Mouse (Mus musculus) kidney, postnatal 36 days (tissue): ENCODE measurements around the gene Rbfox1.

Source experiments
- DNase-seq, 2 experiments: peaks; one replicate each; pipeline ENCODE4 v3.0.0; 2021 to 2022; ENCODE audit warnings: mixed read lengths in 2 of 2

The Rbfox1 gene

GRCm38 (mm10) chr16:6840007-6840406, 954.9 kb downstream of the Rbfox1 start:
- no peak for DNase-seq

- DNase-seq = no peak
Observed at GRCm38 (mm10) chr16:6840461-6840860, 955.3 kb downstream of the Rbfox1 start.

GRCm38 (mm10) chr16:6842066-6842785, 957.1 kb downstream of the Rbfox1 start:
- no peak for DNase-seq

GRCm38 (mm10) chr16:6844659-6845058, 959.5 kb downstream of the Rbfox1 start:
- no peak for DNase-seq

GRCm38 (mm10) chr16:6851393-6851792, 966.2 kb downstream of the Rbfox1 start:
- no peak for DNase-seq

- DNase-seq = no peak
Observed at GRCm38 (mm10) chr16:6853796-6854195, 968.6 kb downstream of the Rbfox1 start.

GRCm38 (mm10) chr16:6861656-6862055, 976.5 kb downstream of the Rbfox1 start:
- DNase-seq = no peak

GRCm38 (mm10) chr16:6882683-6883430, 997.7 kb downstream of the Rbfox1 start:
- DNase-seq = no peak

GRCm38 (mm10) chr16:6883798-6884197, 998.6 kb downstream of the Rbfox1 start:
- no peak for DNase-seq

GRCm38 (mm10) chr16:6885617-6886016, 1000.5 kb downstream of the Rbfox1 start:
- DNase-seq = no peak

GRCm38 (mm10) chr16:6889221-6889620, 1004.1 kb downstream of the Rbfox1 start:
- no peak for DNase-seq

GRCm38 (mm10) chr16:6897734-6898133, 1012.6 kb downstream of the Rbfox1 start:
- peak in 1 of 2 experiments; percentile 2 for DNase-seq

- DNase-seq = peak in 1 of 2 experiments; percentile 11
Observed at GRCm38 (mm10) chr16:6900006-6900405, 1014.9 kb downstream of the Rbfox1 start.

- no peak for DNase-seq
Observed at GRCm38 (mm10) chr16:6904984-6905383, 1019.8 kb downstream of the Rbfox1 start.

GRCm38 (mm10) chr16:6906001-6906400, 1020.8 kb downstream of the Rbfox1 start:
- no peak for DNase-seq

- no peak for DNase-seq
Observed at GRCm38 (mm10) chr16:6907550-6907949, 1022.4 kb downstream of the Rbfox1 start.

GRCm38 (mm10) chr16:6914531-6914930, 1029.4 kb downstream of the Rbfox1 start:
- DNase-seq = no peak

GRCm38 (mm10) chr16:6918641-6919040, 1033.5 kb downstream of the Rbfox1 start:
- no peak for DNase-seq

- no peak for DNase-seq
Observed at GRCm38 (mm10) chr16:6919681-6920080, 1034.5 kb downstream of the Rbfox1 start.

GRCm38 (mm10) chr16:6927661-6928060, 1042.5 kb downstream of the Rbfox1 start:
- no peak for DNase-seq

- peak in 1 of 2 experiments; percentile 4 for DNase-seq
Observed at GRCm38 (mm10) chr16:6930795-6931194, 1045.6 kb downstream of the Rbfox1 start.

- DNase-seq = no peak
Observed at GRCm38 (mm10) chr16:6946151-6946550, 1061.0 kb downstream of the Rbfox1 start.

GRCm38 (mm10) chr16:6949666-6950065, 1064.5 kb downstream of the Rbfox1 start:
- DNase-seq = no peak

- no peak for DNase-seq
Observed at GRCm38 (mm10) chr16:6955102-6955675, 1070.0 kb downstream of the Rbfox1 start.
